Mouse (Mus musculus) left cerebral cortex, postnatal 25 days (tissue): ENCODE results near the gene Rgcc. TPM values are rescaled to one million over a fixed set of nuclear protein-coding genes. Genes with fewer than 3 reads are reported as not detected.

ENCODE experiments used
- DNase-seq, 2 experiments: peaks; one replicate each; pipeline ENCODE4 v3.0.0; 2022; ENCODE audit warnings: low spot score in 2 of 2, mixed read lengths in 1 of 2
- intact Hi-C: fragments of 180-260 bp; cut with DNase I; formaldehyde crosslinking; loops from one replicate; pipeline ENCODE4 v1.15.1; 2025
- total RNA-seq, 2 experiments: library from RNA; stranded (reverse); gene quantifications; 2 replicates each; pipeline ENCODE4 v1.2.3; 2021

The Rgcc gene
- total RNA-seq, 2 experiments from 2014 or later = 31.9 to 42.4 TPM

- intact Hi-C loops = loop anchor here (5.0 to 10.0 kb wide), 3 partner anchors 98 to 630 kb away; no protein-coding TSS in a partner anchor
- no peak for DNase-seq
Observed at GRCm38 (mm10) chr14:79304873-79305464, 3.5 kb upstream of the Rgcc start.

GRCm38 (mm10) chr14:79303150-79303549, 1.7 kb upstream of the Rgcc start:
- intact Hi-C loops = loop anchor here (5.0 to 10.0 kb wide), 3 partner anchors 96 to 628 kb away; no protein-coding TSS in a partner anchor
- no peak for DNase-seq

GRCm38 (mm10) chr14:79300641-79301350, 649 bp downstream of the Rgcc start:
- peak; percentile 57 to 78 for DNase-seq
- intact Hi-C loops = loop anchor here (5.0 to 10.0 kb wide), 3 partner anchors 93 to 626 kb away; no protein-coding TSS in a partner anchor

GRCm38 (mm10) chr14:79299796-79300195, 1.6 kb downstream of the Rgcc start:
- intact Hi-C loops = loop anchor here (5.0 to 10.0 kb wide), 3 partner anchors 92 to 625 kb away; no protein-coding TSS in a partner anchor
- peak; percentile 27 to 84 for DNase-seq

GRCm38 (mm10) chr14:79299230-79299629, 2.2 kb downstream of the Rgcc start:
- intact Hi-C loops = no loop called here
- DNase-seq = no peak

GRCm38 (mm10) chr14:79298314-79298992, 3.0 kb downstream of the Rgcc start:
- intact Hi-C loops = no loop called here
- DNase-seq = no peak

- DNase-seq = no peak
- intact Hi-C loops = no loop called here
Observed at GRCm38 (mm10) chr14:79296836-79297235, 4.6 kb downstream of the Rgcc start.

- intact Hi-C loops = no loop called here
- DNase-seq = no peak
Observed at GRCm38 (mm10) chr14:79296201-79296600, 5.2 kb downstream of the Rgcc start.

GRCm38 (mm10) chr14:79295579-79295978, 5.9 kb downstream of the Rgcc start:
- no peak for DNase-seq
- intact Hi-C loops = no loop called here

- intact Hi-C loops = no loop called here
- DNase-seq = no peak
Observed at GRCm38 (mm10) chr14:79294950-79295349, 6.5 kb downstream of the Rgcc start.

GRCm38 (mm10) chr14:79294051-79294814, 7.2 kb downstream of the Rgcc start:
- DNase-seq = no peak
- intact Hi-C loops = no loop called here

- intact Hi-C loops = no loop called here
- DNase-seq = no peak
Observed at GRCm38 (mm10) chr14:79293119-79293780, 8.2 kb downstream of the Rgcc start.

- DNase-seq = no peak
- intact Hi-C loops = no loop called here
Observed at GRCm38 (mm10) chr14:79291629-79292028, 9.8 kb downstream of the Rgcc start.

- intact Hi-C loops = no loop called here
- no peak for DNase-seq
Observed at GRCm38 (mm10) chr14:79290683-79291425, 10.6 kb downstream of the Rgcc start.

GRCm38 (mm10) chr14:79289909-79290308, 11.5 kb downstream of the Rgcc start:
- no peak for DNase-seq
- intact Hi-C loops = no loop called here

- intact Hi-C loops = no loop called here
- no peak for DNase-seq
Observed at GRCm38 (mm10) chr14:79288280-79288679, 13.2 kb downstream of the Rgcc start.

GRCm38 (mm10) chr14:79287251-79287863, 14.1 kb downstream of the Rgcc start:
- intact Hi-C loops = no loop called here
- no peak for DNase-seq

GRCm38 (mm10) chr14:79285549-79285948, 15.9 kb downstream of the Rgcc start:
- intact Hi-C loops = no loop called here
- DNase-seq = no peak
